In the genomic region with DNA sequence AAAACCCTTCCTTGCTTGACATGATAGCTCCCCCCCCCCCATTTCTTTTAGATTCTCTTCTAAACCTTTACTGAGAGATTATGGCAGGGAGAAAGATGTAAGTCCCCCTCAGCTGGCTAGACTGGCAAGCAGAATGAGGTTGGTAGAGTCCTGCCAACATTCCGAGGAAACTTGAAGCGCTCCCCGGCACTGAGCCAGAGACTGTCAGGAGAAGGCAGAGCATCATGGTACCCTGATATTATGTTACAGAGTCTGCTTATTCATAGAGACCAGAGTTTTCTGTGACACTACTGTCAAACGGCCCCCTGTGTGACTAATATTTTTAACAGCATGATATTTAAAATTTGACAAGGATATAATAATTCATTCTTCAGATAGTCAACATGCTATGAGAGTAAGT, we compare ENCODE assay signal across 11 mouse cellular contexts.
A peak's percentile ranks its signal among the peaks of the same experiment; 100 is the strongest.
DNase-seq lines count a peak whose midpoint lies in the region; ATAC-seq and TF ChIP-seq lines count a peak whose summit lies in the region.
"Had no signal": no experiment of that assay in that cellular context is flagged by ENCODE, and none has a peak within 500 bp of the region (broad histone marks: within the 10 kb centered on the region; RNA-seq: fewer than 3 reads in every experiment).

No protein-coding gene starts in this region.

- H3K27me3 ChIP-seq in forebrain, embryonic 14.5 days (replicated peaks; ENCODE audit: control insufficient read depth, insufficient read depth, low read length): no peaks in the 10 kb centered on the region
- H3K27me3 ChIP-seq in forebrain, embryonic 10.5 days (ENCODE audit: poor library complexity, severe bottlenecking): no peaks in the 10 kb centered on the region
- H3K27me3 ChIP-seq in midbrain, postnatal 0 days (ENCODE audit: insufficient read depth, low read length): no peaks in the 10 kb centered on the region
- H3K27me3 ChIP-seq in midbrain, embryonic 10.5 days (ENCODE audit: low read depth, poor library complexity, severe bottlenecking): no peaks in the 10 kb centered on the region
- H3K27me3 ChIP-seq in embryonic facial prominence, embryonic 15.5 days: no peaks in the 10 kb centered on the region
- no peaks in the 10 kb centered on the region for H3K27me3 ChIP-seq in hindbrain, postnatal 0 days (ENCODE audit: insufficient read depth, low read length)
- H3K27me3 ChIP-seq: liver, embryonic 15.5 days; neural tube, embryonic 13.5 days had no signal

- no peak for ATAC-seq in forebrain, embryonic 14.5 days
- no peak for ATAC-seq in midbrain, postnatal 0 days (ENCODE audit: low FRiP score)
- peak; percentile 78; the same call in 1 of the 2 replicates for ATAC-seq in embryonic facial prominence, embryonic 15.5 days (ENCODE audit: insufficient number of reproducible peaks, low FRiP score, low TSS enrichment, low read depth)
- peak; percentile 61; the same call in 1 of the 2 replicates for ATAC-seq in hindbrain, postnatal 0 days
- no peak for ATAC-seq in frontal cortex, adult (ENCODE audit: low TSS enrichment)

- peak; percentile 49 for DNase-seq in forebrain, embryonic 14.5 days (ENCODE audit: low spot score)
- DNase-seq in forebrain, embryonic 10.5 days (ENCODE audit: extremely low spot score, low spot score): no peak
- peak; percentile 76 for DNase-seq in midbrain, postnatal 0 days (ENCODE audit: low spot score)
- DNase-seq in midbrain, embryonic 10.5 days (ENCODE audit: low spot score): no peak
- DNase-seq in hindbrain, postnatal 0 days (ENCODE audit: low spot score): peak; percentile 77
- no peak for DNase-seq in spleen, adult 12 weeks (ENCODE audit: low spot score)
- DNase-seq: heart, postnatal 36 days had no signal

- WGBS in forebrain, embryonic 14.5 days: 74% methylated on average over 4 of the region's 4 CpGs
- 84% methylated on average over 4 of the region's 4 CpGs for WGBS in forebrain, embryonic 10.5 days
- WGBS in midbrain, postnatal 0 days: 75% methylated on average over 4 of the region's 4 CpGs
- WGBS in midbrain, embryonic 10.5 days: 88% methylated on average over 4 of the region's 4 CpGs
- 30% methylated on average over 4 of the region's 4 CpGs for WGBS in embryonic facial prominence, embryonic 15.5 days
- WGBS in hindbrain, postnatal 0 days: 49% methylated on average over 4 of the region's 4 CpGs

- H3K9ac ChIP-seq in forebrain, embryonic 14.5 days (ENCODE audit: low read length): no peak overlapping the region
- H3K9ac ChIP-seq in midbrain, postnatal 0 days (replicated peaks; ENCODE audit: low read length, poor library complexity, severe bottlenecking): no peak overlapping the region
- no peak overlapping the region for H3K9ac ChIP-seq in embryonic facial prominence, embryonic 15.5 days
- H3K9ac ChIP-seq in hindbrain, postnatal 0 days (replicated peaks; ENCODE audit: low read length): no peak overlapping the region
- H3K9ac ChIP-seq: liver, embryonic 15.5 days; neural tube, embryonic 13.5 days had no signal

- H3K4me1 ChIP-seq in forebrain, embryonic 14.5 days (ENCODE audit: control insufficient read depth, insufficient read depth, low read length): no peaks in the 10 kb centered on the region
- no peaks in the 10 kb centered on the region for H3K4me1 ChIP-seq in forebrain, embryonic 10.5 days
- H3K4me1 ChIP-seq in midbrain, postnatal 0 days (ENCODE audit: insufficient read depth, low read length): no peaks in the 10 kb centered on the region
- H3K4me1 ChIP-seq in midbrain, embryonic 10.5 days: no peaks in the 10 kb centered on the region
- H3K4me1 ChIP-seq in embryonic facial prominence, embryonic 15.5 days: no peaks in the 10 kb centered on the region
- H3K4me1 ChIP-seq in hindbrain, postnatal 0 days (ENCODE audit: insufficient read depth, low read length): no peaks in the 10 kb centered on the region
- H3K4me1 ChIP-seq: liver, embryonic 15.5 days; neural tube, embryonic 13.5 days had no signal

- H3K4me3 ChIP-seq in forebrain, embryonic 14.5 days (ENCODE audit: low read depth, low read length): no peak overlapping the region
- H3K4me3 ChIP-seq in forebrain, embryonic 10.5 days: no peak overlapping the region
- H3K4me3 ChIP-seq in midbrain, postnatal 0 days (ENCODE audit: low read depth, low read length): no peak overlapping the region
- no peak overlapping the region for H3K4me3 ChIP-seq in midbrain, embryonic 10.5 days
- no peak overlapping the region for H3K4me3 ChIP-seq in embryonic facial prominence, embryonic 15.5 days (replicated peaks)
- H3K4me3 ChIP-seq in hindbrain, postnatal 0 days (ENCODE audit: low read length): no peak overlapping the region
- H3K4me3 ChIP-seq: liver, embryonic 15.5 days; neural tube, embryonic 13.5 days had no signal

- no peaks in the 10 kb centered on the region for H3K9me3 ChIP-seq in forebrain, embryonic 14.5 days (replicated peaks; ENCODE audit: control insufficient read depth, low read length)
- H3K9me3 ChIP-seq in forebrain, embryonic 10.5 days: 0 out of 2 replicates have a peak, but pooled peaks cover 2% of the 10 kb centered on the region
- H3K9me3 ChIP-seq in midbrain, postnatal 0 days (ENCODE audit: low read length): no peaks in the 10 kb centered on the region
- H3K9me3 ChIP-seq in midbrain, embryonic 10.5 days (replicated peaks): no peaks in the 10 kb centered on the region
- no peaks in the 10 kb centered on the region for H3K9me3 ChIP-seq in embryonic facial prominence, embryonic 15.5 days (replicated peaks)
- no peaks in the 10 kb centered on the region for H3K9me3 ChIP-seq in hindbrain, postnatal 0 days (ENCODE audit: low read length)
- H3K9me3 ChIP-seq: liver, embryonic 15.5 days; neural tube, embryonic 13.5 days had no signal

- no peak overlapping the region for H3K27ac ChIP-seq in forebrain, embryonic 14.5 days (ENCODE audit: low read depth, low read length)
- no peak overlapping the region for H3K27ac ChIP-seq in forebrain, embryonic 10.5 days
- no peak overlapping the region for H3K27ac ChIP-seq in midbrain, postnatal 0 days (ENCODE audit: low read depth, low read length)
- H3K27ac ChIP-seq in midbrain, embryonic 10.5 days (replicated peaks): no peak overlapping the region
- H3K27ac ChIP-seq in embryonic facial prominence, embryonic 15.5 days (replicated peaks): no peak overlapping the region
- no peak overlapping the region for H3K27ac ChIP-seq in hindbrain, postnatal 0 days
- H3K27ac ChIP-seq: liver, embryonic 15.5 days; neural tube, embryonic 13.5 days had no signal

- H3K36me3 ChIP-seq in forebrain, embryonic 14.5 days (ENCODE audit: control insufficient read depth, insufficient read depth, low read length): no peaks in the 10 kb centered on the region
- H3K36me3 ChIP-seq in forebrain, embryonic 10.5 days (replicated peaks): no peaks in the 10 kb centered on the region
- no peaks in the 10 kb centered on the region for H3K36me3 ChIP-seq in midbrain, postnatal 0 days (ENCODE audit: insufficient read depth, low read length)
- H3K36me3 ChIP-seq in midbrain, embryonic 10.5 days: no peaks in the 10 kb centered on the region
- H3K36me3 ChIP-seq in embryonic facial prominence, embryonic 15.5 days: no peaks in the 10 kb centered on the region
- no peaks in the 10 kb centered on the region for H3K36me3 ChIP-seq in hindbrain, postnatal 0 days (ENCODE audit: insufficient read depth, low read length)
- H3K36me3 ChIP-seq: liver, embryonic 15.5 days; neural tube, embryonic 13.5 days had no signal

- H3K4me2 ChIP-seq in forebrain, embryonic 14.5 days (ENCODE audit: low read length): no peak overlapping the region
- no peak overlapping the region for H3K4me2 ChIP-seq in midbrain, postnatal 0 days (ENCODE audit: low read depth, low read length, poor library complexity, severe bottlenecking)
- H3K4me2 ChIP-seq in embryonic facial prominence, embryonic 15.5 days (replicated peaks): 0 out of 2 replicates have a peak overlapping the region, but pooled peaks have one; percentile 10
- H3K4me2 ChIP-seq in hindbrain, postnatal 0 days (ENCODE audit: low read depth, low read length): no peak overlapping the region
- H3K4me2 ChIP-seq: liver, embryonic 15.5 days; neural tube, embryonic 13.5 days had no signal

- TF ChIP-seq CTCF in midbrain, postnatal 0 days (IDR thresholded peaks at IDR 0.05): no peak
- TF ChIP-seq CTCF in hindbrain, postnatal 0 days (IDR thresholded peaks at IDR 0.05; ENCODE audit: low read depth): no peak

Comparison
In these comparisons a context has a peak if more than half of its experiments do, and no peak if none do; other contexts are left out.
1. DNase-seq: peak in forebrain, embryonic 14.5 days (single experiment), midbrain, postnatal 0 days (single experiment) and hindbrain, postnatal 0 days (single experiment); none in forebrain, embryonic 10.5 days (single experiment), midbrain, embryonic 10.5 days (single experiment) and spleen, adult 12 weeks (single experiment).
2. ATAC-seq: peak in embryonic facial prominence, embryonic 15.5 days (single experiment) and hindbrain, postnatal 0 days (single experiment); none in forebrain, embryonic 14.5 days (single experiment), midbrain, postnatal 0 days (single experiment) and frontal cortex, adult (single experiment).